Mouse (Mus musculus) heart, adult 2 months (tissue): ENCODE data around the gene Gps1.

Experiments used
- CTCF ChIP-seq: fragments of 200-600 bp; IDR thresholded peaks from 2 replicates; pipeline ENCODE4 v1.8.1; 2022; ENCODE audit warnings: antibody characterized with exemption, mild to moderate bottlenecking, moderate library complexity
- EP300 ChIP-seq: fragments of 200-500 bp; IDR thresholded peaks from 2 replicates; pipeline ENCODE4 v1.6.1; 2011; ENCODE audit warnings: low read depth, low read length, control low read depth; ENCODE audit not compliant: insufficient read depth
- POLR2A ChIP-seq: fragments of 200-500 bp; IDR thresholded peaks from 2 replicates; pipeline ENCODE4 v1.6.1; 2011; ENCODE audit warnings: mild to moderate bottlenecking, low read depth, low read length, control low read depth; ENCODE audit not compliant: insufficient read depth

- TF ChIP-seq POLR2A (no peak), EP300 (no peak), CTCF (no peak)
These were observed 32.5 kb upstream of the Gps1 start for GRCm38 (mm10) chr11:120751606-120752005.
